Mouse (Mus musculus): Measurements from ENCODE around the gene Wbp2nl.

DNA sequence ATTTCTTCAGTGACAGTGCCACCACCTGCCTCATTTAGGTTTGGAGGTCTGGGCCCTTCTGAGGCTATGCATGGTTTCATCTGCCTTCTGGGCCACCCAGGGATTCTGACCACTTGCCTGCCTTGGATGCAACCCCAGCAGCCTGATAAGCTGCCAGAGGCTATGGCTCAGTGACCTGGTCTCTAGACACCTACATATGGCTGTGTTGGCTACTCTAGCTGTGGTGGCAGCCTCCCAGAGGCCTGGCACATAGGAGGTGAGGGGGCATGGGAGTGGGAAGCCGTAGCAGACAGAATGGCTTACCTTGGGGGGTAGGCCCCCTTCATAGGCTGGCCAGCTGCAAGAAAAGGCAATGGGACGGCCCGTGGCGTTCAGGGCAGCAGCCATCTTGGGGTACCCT, 36.4 kb downstream of the Wbp2nl start:
- TF ChIP-seq CTCF (IDR thresholded peaks at IDR 0.05; ENCODE audit: low read depth) (no peak), EP300 (IDR thresholded peaks at IDR 0.05; ENCODE audit: low read depth) (no peak)

All from liver, postnatal 0 days (tissue).